Comparison of ENCODE assay signal across 9 mouse cellular contexts in genomic region chr5:96376216-96376615, GRCm38 (mm10). TPM values are rescaled to one million over a fixed set of nuclear protein-coding genes. Genes with fewer than 3 reads are reported as not detected.
DNase-seq lines count a peak whose midpoint lies in the region; ATAC-seq and TF ChIP-seq lines count a peak whose summit lies in the region.
"Had no signal": no experiment of that assay in that cellular context is flagged by ENCODE, and none has a peak within 500 bp of the region (broad histone marks: within the 10 kb centered on the region; RNA-seq: fewer than 3 reads in every experiment).

No protein-coding gene starts in this region.

- H3ac ChIP-seq in myocyte (ENCODE audit: control insufficient read depth, insufficient read length), result no peak overlapping the region

- H3K27ac ChIP-seq in liver, embryonic 11.5 days (ENCODE audit: low read depth, low read length), result no peak overlapping the region
- no peak overlapping the region for H3K27ac ChIP-seq in liver, embryonic 12.5 days
- no peak overlapping the region for H3K27ac ChIP-seq in hindbrain, embryonic 12.5 days

- H3K4me1 ChIP-seq in liver, embryonic 11.5 days (replicated peaks; ENCODE audit: control insufficient read depth, insufficient read depth, low read length), result no peaks in the 10 kb centered on the region
- H3K4me1 ChIP-seq in liver, embryonic 12.5 days, result no peaks in the 10 kb centered on the region
- peaks cover 12% of the 10 kb centered on the region; the same call in 1 of the 2 replicates for H3K4me1 ChIP-seq in hindbrain, embryonic 12.5 days

- ATAC-seq in liver, embryonic 11.5 days (replicated peaks; ENCODE audit: low FRiP score), result no peak
- ATAC-seq in liver, embryonic 12.5 days, result no peak
- ATAC-seq in hindbrain, embryonic 12.5 days (ENCODE audit: low FRiP score), result no peak

- TF ChIP-seq POLR2A in myocyte (IDR thresholded peaks at IDR 0.05; ENCODE audit: insufficient read length, low read depth), result no peak

- H3K27me3 ChIP-seq in liver, embryonic 11.5 days (replicated peaks; ENCODE audit: control insufficient read depth, insufficient read depth, low read length), result peaks cover 44% of the 10 kb centered on the region
- peaks cover 62% of the 10 kb centered on the region for H3K27me3 ChIP-seq in liver, embryonic 12.5 days (replicated peaks)
- H3K27me3 ChIP-seq in hindbrain, embryonic 12.5 days, result no peaks in the 10 kb centered on the region
- H3K27me3 ChIP-seq in myocyte (ENCODE audit: control insufficient read depth, insufficient read depth, insufficient read length), result peaks cover 7% of the 10 kb centered on the region

- no peaks in the 10 kb centered on the region for H3K79me2 ChIP-seq in myocyte (ENCODE audit: control insufficient read depth, insufficient read depth)

- H3K9ac ChIP-seq in liver, embryonic 11.5 days (ENCODE audit: low read depth, low read length), result no peak overlapping the region
- H3K9ac ChIP-seq in liver, embryonic 12.5 days, result no peak overlapping the region
- H3K9ac ChIP-seq in hindbrain, embryonic 12.5 days, result no peak overlapping the region

- H3K9me3 ChIP-seq in liver, embryonic 11.5 days (ENCODE audit: control insufficient read depth, low read length), result no peaks in the 10 kb centered on the region
- H3K9me3 ChIP-seq in liver, embryonic 12.5 days (replicated peaks), result no peaks in the 10 kb centered on the region
- no peaks in the 10 kb centered on the region; the same call in 1 of the 2 replicates for H3K9me3 ChIP-seq in hindbrain, embryonic 12.5 days (replicated peaks)

- peak; percentile 19 for DNase-seq in adrenal gland, postnatal 10 days
- no peak for DNase-seq in adrenal gland, postnatal 4 days (ENCODE audit: low spot score in 2 of 2)
- no peak for DNase-seq in liver, embryonic 11.5 days (ENCODE audit: low spot score)
- DNase-seq in left cerebral cortex, postnatal 36 days (ENCODE audit: low spot score in 2 of 2), result no peak
- no peak for DNase-seq in cerebellum, postnatal 25 days
- DNase-seq: thymus, postnatal 36 days had no signal

- intact Hi-C loops in left cerebral cortex, postnatal 36 days (cut with DNase I), result loop anchor here (5.0 to 10.0 kb wide), 5 partner anchors 41 to 299 kb away; no protein-coding TSS in a partner anchor

- H3K4me2 ChIP-seq in liver, embryonic 11.5 days, result peak overlapping the region; percentile 75; the same call in 1 of the 2 replicates
- H3K4me2 ChIP-seq in liver, embryonic 12.5 days, result no peak overlapping the region; the same call in 1 of the 2 replicates
- H3K4me2 ChIP-seq in hindbrain, embryonic 12.5 days (replicated peaks), result peak overlapping the region; percentile 97
- no peak overlapping the region for H3K4me2 ChIP-seq in myocyte (ENCODE audit: low read depth)

- H3K36me3 ChIP-seq in liver, embryonic 11.5 days (ENCODE audit: control insufficient read depth, insufficient read depth, low read length), result no peaks in the 10 kb centered on the region
- no peaks in the 10 kb centered on the region for H3K36me3 ChIP-seq in liver, embryonic 12.5 days
- no peaks in the 10 kb centered on the region for H3K36me3 ChIP-seq in hindbrain, embryonic 12.5 days
- no peaks in the 10 kb centered on the region for H3K36me3 ChIP-seq in myocyte (ENCODE audit: control insufficient read depth, insufficient read depth)

- no peak overlapping the region for H3K4me3 ChIP-seq in liver, embryonic 11.5 days (ENCODE audit: low read depth, low read length)
- no peak overlapping the region for H3K4me3 ChIP-seq in liver, embryonic 12.5 days
- H3K4me3 ChIP-seq in hindbrain, embryonic 12.5 days, result 0 out of 2 replicates have a peak overlapping the region, but pooled peaks have one; percentile 50
- peak overlapping the region; percentile 22 for H3K4me3 ChIP-seq in myocyte

- WGBS in liver, embryonic 11.5 days, result 63% methylated on average over 4 of the region's 4 CpGs
- 59% methylated on average over 4 of the region's 4 CpGs for WGBS in liver, embryonic 12.5 days (ENCODE audit: insufficient replicate concordance)
- 57% methylated on average over 4 of the region's 4 CpGs for whole genome bisulfite sequencing in hindbrain, embryonic 12.5 days

TF ChIP-seq in myocyte, 11 proteins besides CTCF, POLR2A, EP300 and RAD21:
- TF ChIP-seq CEBPB (IDR thresholded peaks at IDR 0.05; ENCODE audit: insufficient read depth, poor library complexity, severe bottlenecking) (no peak), MYOD1 (IDR thresholded peaks at IDR 0.05; ENCODE audit: control insufficient read depth in 1 of 3, insufficient read length in 2 of 3, low read depth in 2 of 3) (no peak), MAX (IDR thresholded peaks at IDR 0.05; ENCODE audit: low read depth) (no peak), MYOG (IDR thresholded peaks at IDR 0.05; ENCODE audit: control insufficient read depth in 1 of 3, insufficient read depth in 1 of 3, insufficient read length in 2 of 3, low read depth in 2 of 3) (no peak), REST (IDR thresholded peaks at IDR 0.05; ENCODE audit: insufficient read depth, insufficient read length) (no peak), SRF (IDR thresholded peaks at IDR 0.05; ENCODE audit: control insufficient read depth, insufficient read length, low read depth) (no peak), TCF12 (IDR thresholded peaks at IDR 0.05; ENCODE audit: insufficient read depth, poor library complexity, severe bottlenecking) (no peak), USF1 (IDR thresholded peaks at IDR 0.05; ENCODE audit: low read depth) (no peak), TCF3 (IDR thresholded peaks at IDR 0.05; ENCODE audit: insufficient read length, low read depth) (no peak), POLR2AphosphoS2 (IDR thresholded peaks at IDR 0.05; ENCODE audit: insufficient read length, low read depth) (no peak)

RNA-seq across cellular contexts. Expression of gene Fras1, which starts 2.5 kb away (rescaled TPM):
- 1 to 10 TPM; 3.9 to 8.9 TPM for total RNA-seq in adrenal gland, postnatal 10 days (2021)
- total RNA-seq in adrenal gland, postnatal 4 days (2021), result 10 to 100 TPM; 12.1 to 26.7 TPM
- 11.5 and 13.8 TPM in 2 replicates for polyA plus RNA-seq in liver, embryonic 11.5 days (2014; fragmentation: Nextera tagmentation; extraction: Ambion mirVana)
- polyA plus RNA-seq in liver, embryonic 12.5 days (2016; fragmentation: Nextera tagmentation; extraction: Ambion mirVana), result 3.0 and 3.2 TPM in 2 replicates
- polyA plus RNA-seq in hindbrain, embryonic 12.5 days (2016; fragmentation: Nextera tagmentation; extraction: Ambion mirVana), result 11.2 and 13.4 TPM in 2 replicates
- 1.5 TPM for polyA plus RNA-seq in myocyte (2012; fragmentation: generic; extraction: Trizol)
- 10 to 100 TPM; 18.1 to 29.3 TPM for total RNA-seq in left cerebral cortex, postnatal 36 days (2021)

Comparison
In these comparisons a context has a peak if more than half of its experiments do, and no peak if none do; other contexts are left out.
1. H3K4me2 ChIP-seq: peak in liver, embryonic 11.5 days (single experiment) and hindbrain, embryonic 12.5 days (single experiment); none in liver, embryonic 12.5 days (single experiment) and myocyte (single experiment).
2. H3K4me3 ChIP-seq: peak in hindbrain, embryonic 12.5 days (single experiment) and myocyte (single experiment); none in liver, embryonic 11.5 days (single experiment) and liver, embryonic 12.5 days (single experiment).